21 mouse cellular contexts compared by ENCODE assay signal in genomic region chr3:10070070-10070469, GRCm38 (mm10). TPM values are rescaled to one million over a fixed set of nuclear protein-coding genes. Genes with fewer than 3 reads are reported as not detected.
A peak's percentile ranks its signal among the peaks of the same experiment; 100 is the strongest.
DNase-seq lines count a peak whose midpoint lies in the region; ATAC-seq and TF ChIP-seq lines count a peak whose summit lies in the region.
"Had no signal": no experiment of that assay in that cellular context is flagged by ENCODE, and none has a peak within 500 bp of the region (broad histone marks: within the 10 kb centered on the region; RNA-seq: fewer than 3 reads in every experiment).

No protein-coding gene starts in this region.

- TF ChIP-seq CTCF in CH12.LX (conservative IDR thresholded peaks at IDR 0.05 in 1 of 2, IDR thresholded peaks at IDR 0.05 in 1 of 2; ENCODE audit: low read depth in 2 of 2, low read length in 2 of 2) = no peak
- TF ChIP-seq CTCF in Patski (IDR thresholded peaks at IDR 0.05) = no peak

- no peak for TF ChIP-seq POLR2A in CH12.LX (IDR thresholded peaks at IDR 0.05; ENCODE audit: low read depth, low read length)

- H3K9me3 ChIP-seq in CH12.LX (replicated peaks; ENCODE audit: low read length) = no peaks in the 10 kb centered on the region
- H3K9me3 ChIP-seq: embryonic facial prominence, embryonic 10.5 days; embryonic facial prominence, embryonic 12.5 days; forebrain, embryonic 13.5 days; forebrain, embryonic 15.5 days had no signal

- no peak overlapping the region for H3K27ac ChIP-seq in CH12.LX (ENCODE audit: insufficient read depth, low read depth)
- H3K27ac ChIP-seq: embryonic facial prominence, embryonic 10.5 days; embryonic facial prominence, embryonic 12.5 days; forebrain, embryonic 13.5 days; forebrain, embryonic 15.5 days had no signal

- TF ChIP-seq EP300 in CH12.LX (IDR thresholded peaks at IDR 0.05; ENCODE audit: low read length) = no peak

- in situ Hi-C loops in CH12.LX (cut with MboI; ENCODE audit: low pct_ligation_motif_present, low pct_unique_long_range_greater_than_20kb, low sequenced_read_pairs) (no loop called here), Patski (cut with MboI; ENCODE audit: low pct_unique_long_range_greater_than_20kb) (no loop called here)

- H3K4me2 ChIP-seq in CH12.LX (ENCODE audit: insufficient read depth, low read depth, poor library complexity, severe bottlenecking) = no peak overlapping the region
- H3K4me2 ChIP-seq: embryonic facial prominence, embryonic 12.5 days; forebrain, embryonic 13.5 days; forebrain, embryonic 15.5 days had no signal

- POLR2A ChIA-PET in Patski (lab: Charles Lee) = no interaction called here

- H3K4me3 ChIP-seq in CH12.LX (replicated peaks in 1 of 3; ENCODE audit: low read depth in 2 of 3, low read length in 2 of 3, poor library complexity in 1 of 3) = no peak overlapping the region
- H3K4me3 ChIP-seq: embryonic facial prominence, embryonic 10.5 days; embryonic facial prominence, embryonic 12.5 days; forebrain, embryonic 13.5 days; forebrain, embryonic 15.5 days had no signal

- peaks cover 3 to 9% of the 10 kb centered on the region in 2 experiments for H3K4me1 ChIP-seq in CH12.LX (ENCODE audit: control insufficient read depth in 1 of 2, insufficient read depth in 2 of 2)
- H3K4me1 ChIP-seq: embryonic facial prominence, embryonic 10.5 days; embryonic facial prominence, embryonic 12.5 days; forebrain, embryonic 13.5 days; forebrain, embryonic 15.5 days had no signal

- H3K27me3 ChIP-seq in CH12.LX (replicated peaks) (no peaks in the 10 kb centered on the region), Patski (no peaks in the 10 kb centered on the region)
- H3K27me3 ChIP-seq: embryonic facial prominence, embryonic 12.5 days; forebrain, embryonic 13.5 days; forebrain, embryonic 15.5 days had no signal

- H3K36me3 ChIP-seq in CH12.LX (replicated peaks in 1 of 2; ENCODE audit: control insufficient read depth in 1 of 2, insufficient read depth in 1 of 2, low read length in 1 of 2) = no peaks in the 10 kb centered on the region
- H3K36me3 ChIP-seq: embryonic facial prominence, embryonic 10.5 days; embryonic facial prominence, embryonic 12.5 days; forebrain, embryonic 15.5 days had no signal

- CTCF ChIA-PET in Patski (lab: Charles Lee) = interaction anchor here (3.3 kb wide), 1 partner anchor 11 kb away, joined by 11 read pairs; no protein-coding TSS in a partner anchor

- dilution Hi-C loops in CH12.LX (cut with MboI; ENCODE audit: extremely low pct_ligation_motif_present, extremely low pct_unique_long_range_greater_than_20kb, low sequenced_read_pairs) = no loop called here

- H3K9ac ChIP-seq in CH12.LX (ENCODE audit: insufficient read depth, low read depth) = no peak overlapping the region
- H3K9ac ChIP-seq: embryonic facial prominence, embryonic 12.5 days; forebrain, embryonic 13.5 days; forebrain, embryonic 15.5 days; forebrain, postnatal 0 days had no signal

- no peak for TF ChIP-seq RAD21 in CH12.LX (IDR thresholded peaks at IDR 0.05; ENCODE audit: low read depth, low read length)

- peak; percentile 91 for ATAC-seq in Patski
- ATAC-seq: CD4-positive, CD25-positive, alpha-beta regulatory T cell, adult 4 months; forebrain, embryonic 13.5 days; forebrain, embryonic 15.5 days; forebrain, postnatal 0 days had no signal

- peak; percentile 67 for DNase-seq in 3T3-L1 (ENCODE audit: low read depth, low spot score)
- no peak for DNase-seq in CH12.LX (ENCODE audit: extremely low read depth)
- DNase-seq in Patski (ENCODE audit: low read depth, low spot score) = peak; percentile 22
- no peak for DNase-seq in thymus, postnatal 4 days
- DNase-seq in natural killer cell, adult 2 months (ENCODE audit: low spot score in 2 of 2) = no peak
- no peak for DNase-seq in layer of hippocampus, adult 8-10 months (ENCODE audit: low spot score in 2 of 2)
- DNase-seq: adrenal gland, adult 2 months; adrenal gland, postnatal 10 days; adrenal gland, postnatal 25 days; B cell, adult 2 months; cerebellum, adult 11-12 months; cerebellum, adult 2 months; cerebellum, adult 9-10 months; cerebellum, postnatal 10 days; cerebellum, postnatal 25 days; forebrain, postnatal 0 days had no signal

- H3K79me2 ChIP-seq in CH12.LX (replicated peaks; ENCODE audit: control insufficient read depth, extremely low read depth, insufficient read depth, poor library complexity, severe bottlenecking) = no peaks in the 10 kb centered on the region

TF ChIP-seq in CH12.LX, 34 proteins besides CTCF, POLR2A, EP300 and RAD21:
- TF ChIP-seq PAX5 (IDR thresholded peaks at IDR 0.05; ENCODE audit: low read length) (no peak), CHD1 (IDR thresholded peaks at IDR 0.05; ENCODE audit: low read depth, low read length) (0 out of 2 replicates have a peak, but pooled peaks have one; percentile 59), MAX (IDR thresholded peaks at IDR 0.05; ENCODE audit: low read length) (0 out of 2 replicates have a peak, but pooled peaks have one; percentile 28), JUND (conservative IDR thresholded peaks at IDR 0.05; ENCODE audit: low read depth, low read length) (no peak), MYC (IDR thresholded peaks at IDR 0.05; ENCODE audit: low read depth, low read length) (no peak), ELF1 (IDR thresholded peaks at IDR 0.05; ENCODE audit: low read depth, low read length) (no peak), SIN3A (IDR thresholded peaks at IDR 0.05; ENCODE audit: low read length) (no peak), TCF12 (IDR thresholded peaks at IDR 0.05; ENCODE audit: low read depth, low read length) (no peak), IRF4 (IDR thresholded peaks at IDR 0.05; ENCODE audit: low read depth, low read length) (peak; percentile 36; the same call in 1 of the 2 replicates), E2F4 (IDR thresholded peaks at IDR 0.05; ENCODE audit: insufficient replicate concordance, low read depth, low read length) (no peak)

RNA-seq across cellular contexts. Expression of gene Gm9833, which starts 17.8 kb away (rescaled TPM):
- total RNA-seq in CH12.LX (2012; rRNA removed) (not detected in 2 replicates), CH12.LX (2014; rRNA removed) (not detected in 2 replicates)
- polyA plus RNA-seq in CH12.LX (2012; ENCODE audit: insufficient read length, low read depth) (not detected in 2 replicates), Patski (2021) (15.3 TPM)
- total RNA-seq in layer of hippocampus, adult 8-10 months (2022) = 1 to 10 TPM; 7.0 to 9.4 (median 8.3) TPM
- polyA plus RNA-seq: adrenal gland, adult 2 months had no signal

Comparison
In these comparisons a context has a peak if more than half of its experiments do, and no peak if none do; other contexts are left out.
1. DNase-seq: peak in 3T3-L1 (single experiment) and Patski (single experiment); none in CH12.LX (single experiment), thymus, postnatal 4 days (single experiment), natural killer cell, adult 2 months (0 of 2) and layer of hippocampus, adult 8-10 months (0 of 2).
2. RNA of gene Gm9833, which starts 17.8 kb away (total RNA-seq): 7.0 to 9.4 TPM in layer of hippocampus, adult 8-10 months; not detected in CH12.LX; every median in the first group is over 4 times any median in the second.